Mouse (Mus musculus): ENCODE results near the gene Zc3hc1. TPM values are rescaled to one million over a fixed set of nuclear protein-coding genes. Genes with fewer than 3 reads are reported as not detected.

Gene Zc3hc1
- polyA plus RNA-seq, 1 experiment, result 48.9 TPM

- no peak for TF ChIP-seq GATA1 (IDR thresholded peaks at IDR 0.05; ENCODE audit: low read length)
These were observed 39.5 kb downstream of the Zc3hc1 start for GRCm38 (mm10) chr6:30351290-30351689.

- TF ChIP-seq GATA1 (IDR thresholded peaks at IDR 0.05; ENCODE audit: low read length), result no peak
These were observed 43.5 kb downstream of the Zc3hc1 start for GRCm38 (mm10) chr6:30347288-30347801.

GRCm38 (mm10) chr6:30346737-30347136 lies 44.1 kb downstream of the Zc3hc1 start:
- TF ChIP-seq GATA1 (IDR thresholded peaks at IDR 0.05; ENCODE audit: low read length), result no peak

- TF ChIP-seq GATA1 (IDR thresholded peaks at IDR 0.05; ENCODE audit: low read length), result no peak
These were observed 46.8 kb downstream of the Zc3hc1 start for GRCm38 (mm10) chr6:30344032-30344431.

GRCm38 (mm10) chr6:30340231-30340873 lies 50.5 kb downstream of the Zc3hc1 start:
- no peak for TF ChIP-seq GATA1 (IDR thresholded peaks at IDR 0.05; ENCODE audit: low read length)

- TF ChIP-seq GATA1 (IDR thresholded peaks at IDR 0.05; ENCODE audit: low read length), result no peak
These were observed 53.9 kb downstream of the Zc3hc1 start for GRCm38 (mm10) chr6:30336912-30337311.

- TF ChIP-seq GATA1 (IDR thresholded peaks at IDR 0.05; ENCODE audit: low read length), result no peak
These were observed 58.6 kb downstream of the Zc3hc1 start for GRCm38 (mm10) chr6:30332262-30332661.

- TF ChIP-seq GATA1 (IDR thresholded peaks at IDR 0.05; ENCODE audit: low read length), result no peak
These were observed 60.1 kb downstream of the Zc3hc1 start for GRCm38 (mm10) chr6:30330706-30331105.

GRCm38 (mm10) chr6:30325932-30326501 lies 64.8 kb downstream of the Zc3hc1 start:
- no peak for TF ChIP-seq GATA1 (IDR thresholded peaks at IDR 0.05; ENCODE audit: low read length)

- TF ChIP-seq GATA1 (IDR thresholded peaks at IDR 0.05; ENCODE audit: low read length), result no peak
These were observed 69.8 kb downstream of the Zc3hc1 start for GRCm38 (mm10) chr6:30321002-30321401.

GRCm38 (mm10) chr6:30319216-30319615 lies 71.6 kb downstream of the Zc3hc1 start:
- no peak for TF ChIP-seq GATA1 (IDR thresholded peaks at IDR 0.05; ENCODE audit: low read length)

Other genes starting within 250 kb of the Zc3hc1 start
- gene Ube2h, start 86.5 kb downstream of the Zc3hc1 start, polyA plus RNA-seq (2012), result 38.0 and 46.3 TPM in 2 replicates
- 23.8 and 26.7 TPM in 2 replicates for gene Klhdc10, start 10.8 kb upstream of the Zc3hc1 start, polyA plus RNA-seq (2012)
- gene Tmem209, start 118.8 kb upstream of the Zc3hc1 start, polyA plus RNA-seq (2012), result 2.2 and 2.6 TPM in 2 replicates
- not detected in 2 replicates for gene Ssmem1, start 118.8 kb upstream of the Zc3hc1 start, polyA plus RNA-seq (2012)
- gene Cpa2, start 150.6 kb upstream of the Zc3hc1 start, polyA plus RNA-seq (2012), result not detected in 2 replicates
- not detected in 2 replicates for gene Cpa4, start 177.3 kb upstream of the Zc3hc1 start, polyA plus RNA-seq (2012)
- not detected in 2 replicates for gene Cpa5, start 220.0 kb upstream of the Zc3hc1 start, polyA plus RNA-seq (2012)
- not detected in 2 replicates for gene Cpa1, start 248.2 kb upstream of the Zc3hc1 start, polyA plus RNA-seq (2012)